Mouse (Mus musculus) right cerebral cortex, postnatal 36 days (tissue): ENCODE measurements around the gene Lefty2.
"Not testable (repeated sequence)": the region's sequence is repeated elsewhere in the genome, so short reads cannot be mapped to it uniquely, and the experiment has no call there.

Source experiments
- DNase-seq, 2 experiments: peaks; one replicate each; pipeline ENCODE4 v3.0.0; 2022; ENCODE audit warnings: low spot score in 2 of 2, mixed read lengths in 1 of 2

Lefty2 gene

DNA sequence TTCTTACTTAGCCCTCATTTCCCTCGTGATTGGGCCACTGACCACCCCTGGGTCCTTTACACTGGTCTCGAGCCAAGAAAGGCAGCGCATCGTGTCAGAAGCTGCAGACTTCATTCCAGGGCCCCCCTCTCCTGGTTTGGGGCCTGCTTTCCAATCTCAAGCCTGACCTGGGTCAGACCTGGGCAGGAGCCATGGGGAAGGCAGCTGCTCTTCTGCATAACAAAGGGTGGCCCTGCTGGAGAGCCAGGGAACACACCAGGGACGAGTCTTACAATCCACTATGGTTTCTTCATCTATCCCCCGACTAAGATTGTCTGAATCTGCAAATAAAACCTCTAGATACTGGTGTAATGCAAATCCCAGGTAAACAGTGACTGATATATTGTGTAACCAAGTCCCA lies 40.8 kb downstream of the Lefty2 start:
- no peak for DNase-seq

DNA sequence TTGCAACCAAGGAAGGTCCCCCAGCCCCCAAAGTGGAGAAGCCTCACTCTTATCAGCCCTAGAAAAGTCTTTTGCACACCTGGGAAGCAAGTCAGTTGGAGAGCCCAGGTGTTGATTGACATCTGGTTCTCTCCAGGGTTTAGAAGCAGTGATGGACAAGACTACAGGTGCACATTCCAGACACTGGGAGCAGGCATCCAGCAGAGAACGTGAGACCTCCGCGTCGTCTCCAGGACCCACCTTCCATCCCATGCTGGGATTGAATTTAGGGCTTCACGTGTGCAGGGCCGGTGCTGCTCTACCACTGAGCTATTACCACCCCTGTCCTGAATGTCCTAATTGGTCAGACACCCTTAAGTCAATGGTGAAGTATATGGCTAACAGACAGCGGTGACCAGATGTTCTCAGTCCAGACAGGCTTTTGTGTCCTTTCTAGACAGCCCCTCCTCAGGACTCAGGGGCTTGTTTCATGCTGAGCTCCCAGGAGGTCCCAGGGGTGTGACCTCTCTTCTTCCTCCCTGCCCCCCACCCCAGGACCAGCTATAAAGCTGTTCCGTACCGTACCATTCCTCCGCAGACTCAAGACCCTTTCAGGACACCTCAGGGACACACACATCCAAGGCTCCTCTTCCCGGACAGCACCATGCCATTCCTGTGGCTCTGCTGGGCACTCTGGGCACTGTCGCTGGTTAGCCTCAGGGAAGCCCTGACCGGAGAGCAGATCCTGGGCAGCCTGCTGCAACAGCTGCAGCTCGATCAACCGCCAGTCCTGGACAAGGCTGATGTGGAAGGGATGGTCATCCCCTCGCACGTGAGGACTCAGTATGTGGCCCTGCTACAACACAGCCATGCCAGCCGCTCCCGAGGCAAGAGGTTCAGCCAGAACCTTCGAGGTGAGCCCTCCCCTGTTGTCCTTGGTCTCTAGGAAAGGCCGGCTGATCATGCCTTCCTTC lies 41.8 kb downstream of the Lefty2 start, which contains the start of gene Lefty1:
Gene Lefty1, plus strand, starts transcription at position 556 of the 953 bp plus-strand sequence.
- no peak for DNase-seq

DNA sequence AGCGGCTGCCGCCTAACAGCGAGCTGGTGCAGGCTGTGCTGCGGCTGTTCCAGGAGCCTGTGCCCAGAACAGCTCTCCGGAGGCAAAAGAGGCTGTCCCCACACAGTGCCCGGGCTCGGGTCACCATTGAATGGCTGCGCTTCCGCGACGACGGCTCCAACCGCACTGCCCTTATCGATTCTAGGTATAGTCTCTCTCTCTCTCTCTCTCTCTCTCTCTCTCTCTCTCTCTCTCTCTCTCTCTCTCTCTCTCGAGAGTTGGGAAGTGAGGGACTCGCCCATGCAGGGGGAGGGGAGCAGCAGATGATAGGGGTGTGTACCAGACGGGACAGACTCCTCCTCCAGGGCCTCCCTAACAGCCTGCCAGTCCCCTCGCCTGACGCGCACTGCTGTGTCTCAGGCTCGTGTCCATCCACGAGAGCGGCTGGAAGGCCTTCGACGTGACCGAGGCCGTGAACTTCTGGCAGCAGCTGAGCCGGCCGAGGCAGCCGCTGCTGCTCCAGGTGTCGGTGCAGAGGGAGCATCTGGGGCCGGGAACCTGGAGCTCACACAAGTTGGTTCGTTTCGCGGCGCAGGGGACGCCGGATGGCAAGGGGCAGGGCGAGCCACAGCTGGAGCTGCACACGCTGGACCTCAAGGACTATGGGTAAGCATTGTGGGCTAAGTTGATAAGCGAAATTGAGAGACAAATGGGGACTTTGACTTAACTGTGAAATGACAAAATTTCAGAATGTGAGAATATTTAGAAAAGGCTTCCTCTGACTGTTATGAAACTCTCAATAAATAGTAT lies 43.9 kb downstream of the Lefty2 start:
- DNase-seq, result not testable (repeated sequence)

DNA sequence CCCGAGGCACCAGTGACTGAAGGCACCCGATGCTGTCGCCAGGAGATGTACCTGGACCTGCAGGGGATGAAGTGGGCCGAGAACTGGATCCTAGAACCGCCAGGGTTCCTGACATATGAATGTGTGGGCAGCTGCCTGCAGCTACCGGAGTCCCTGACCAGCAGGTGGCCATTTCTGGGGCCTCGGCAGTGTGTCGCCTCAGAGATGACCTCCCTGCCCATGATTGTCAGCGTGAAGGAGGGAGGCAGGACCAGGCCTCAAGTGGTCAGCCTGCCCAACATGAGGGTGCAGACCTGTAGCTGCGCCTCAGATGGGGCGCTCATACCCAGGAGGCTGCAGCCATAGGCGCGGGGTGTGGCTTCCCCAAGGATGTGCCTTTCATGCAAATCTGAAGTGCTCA lies 44.7 kb downstream of the Lefty2 start:
- DNase-seq, result not testable (repeated sequence)

DNA sequence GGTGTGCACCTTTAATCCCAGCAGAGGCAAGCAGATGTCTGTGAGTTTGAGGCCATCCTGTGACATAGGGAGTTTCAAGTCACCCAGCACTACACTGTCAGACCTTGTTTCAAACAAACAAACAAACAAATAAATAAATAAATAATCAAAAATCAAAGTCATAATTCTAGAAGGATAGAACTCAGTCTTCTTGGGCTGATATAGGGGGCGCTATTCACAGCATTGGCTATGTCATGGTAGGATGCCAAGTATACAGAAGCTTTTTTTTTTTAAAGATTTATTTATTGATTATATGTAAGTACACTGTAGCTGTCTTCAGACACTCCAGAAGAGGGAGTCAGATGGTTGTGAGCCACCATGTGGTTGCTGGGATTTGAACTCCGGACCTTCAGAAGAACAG lies 45.9 kb downstream of the Lefty2 start:
- not testable (repeated sequence) for DNase-seq

DNA sequence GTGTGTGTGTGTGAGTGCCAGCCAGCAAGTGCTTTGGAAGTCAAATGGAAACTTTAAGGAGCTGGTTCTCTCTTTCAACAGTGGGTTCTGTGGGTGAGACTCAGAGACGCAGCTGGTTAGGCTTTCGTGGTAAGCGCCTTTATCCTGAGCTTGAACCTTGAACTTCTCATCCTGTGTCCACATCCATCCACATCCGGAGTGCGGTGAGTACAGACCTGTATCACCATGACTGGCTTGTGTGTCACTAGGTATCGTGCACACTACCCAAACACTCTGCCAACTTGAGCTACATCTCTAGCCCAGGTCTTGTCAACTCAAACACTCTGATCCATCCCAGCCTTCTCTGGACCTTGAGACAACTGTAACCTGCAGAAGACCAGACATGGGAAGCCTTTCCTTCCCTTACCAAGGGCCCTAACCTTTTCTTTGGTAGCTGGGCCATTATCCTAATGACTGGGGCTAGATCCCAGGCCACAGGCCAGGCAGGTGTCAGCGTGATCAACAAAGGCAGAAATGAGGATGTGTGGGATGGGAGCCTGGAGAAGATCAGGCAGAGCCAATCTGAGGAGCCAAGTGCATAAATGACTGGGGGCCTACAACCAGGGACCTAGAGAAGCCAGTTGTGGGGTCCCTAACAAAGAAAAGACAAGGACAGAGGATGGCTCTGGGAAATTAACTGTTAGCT lies 48.0 kb downstream of the Lefty2 start:
- no peak for DNase-seq

DNA sequence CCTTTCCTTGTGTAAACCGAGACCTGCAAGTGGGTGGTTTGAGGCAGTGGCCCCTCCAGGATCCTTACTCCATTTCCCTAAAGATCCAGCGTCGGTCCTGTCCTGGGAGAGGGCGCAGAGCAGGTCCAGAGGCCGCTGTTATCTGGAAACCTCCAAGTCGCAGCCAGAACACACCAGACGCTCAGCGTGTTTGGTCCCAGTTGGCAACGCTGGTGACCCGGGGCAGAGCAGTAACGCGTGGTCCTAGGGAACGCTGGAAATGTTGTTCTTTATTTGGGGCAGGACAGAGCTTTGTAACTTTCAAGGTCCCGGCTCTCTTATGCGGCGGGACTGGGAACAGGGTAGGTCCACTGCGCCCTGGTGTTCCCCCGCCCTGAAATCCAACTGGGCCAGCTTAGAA lies 48.8 kb downstream of the Lefty2 start:
- no peak for DNase-seq

DNA sequence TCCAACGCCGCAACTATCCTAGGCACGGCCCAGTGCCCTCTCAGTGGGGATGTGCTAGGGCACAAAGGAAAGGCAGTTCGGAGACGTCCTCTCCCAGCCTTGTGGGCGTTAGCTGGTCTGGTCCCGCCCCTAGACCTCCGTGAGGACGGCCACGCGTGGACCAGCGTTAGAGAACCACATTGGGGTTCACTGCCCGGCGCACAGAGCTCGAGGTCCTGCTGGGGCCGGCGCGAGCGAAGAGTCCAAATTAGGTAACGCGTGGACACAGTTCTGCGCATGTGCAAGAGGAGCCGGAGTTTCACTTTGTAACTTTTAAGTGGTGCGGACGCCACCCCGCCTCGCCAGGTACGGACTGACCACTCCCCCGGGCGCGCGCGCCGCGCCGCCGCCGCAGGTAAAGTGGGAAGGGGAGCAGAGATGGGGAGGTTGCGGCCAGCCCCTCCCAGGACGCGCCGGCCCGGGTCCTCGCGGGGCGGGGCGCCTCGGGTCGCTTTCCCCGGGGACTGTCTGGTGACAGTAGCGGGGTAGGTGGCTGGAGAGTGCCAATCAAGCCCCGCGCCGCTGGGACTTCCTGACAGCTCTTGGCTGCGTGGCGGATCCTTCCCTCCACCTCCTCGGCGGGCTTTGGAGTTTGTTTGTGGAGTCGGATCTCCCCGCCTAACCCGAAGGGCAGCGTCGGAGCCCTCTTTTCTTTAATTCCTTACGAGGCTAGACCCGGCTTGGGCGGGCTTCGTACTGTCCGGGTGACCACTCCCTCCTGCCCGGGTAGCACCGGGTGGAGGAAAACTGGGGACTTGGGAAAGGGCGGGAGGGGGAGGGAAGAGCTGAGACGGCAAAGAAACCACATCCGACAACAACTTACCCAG lies 49.5 kb downstream of the Lefty2 start, which contains the start of gene Tmem63a:
Gene Tmem63a, plus strand, starts transcription at position 179 of the 866 bp plus-strand sequence.
- DNase-seq, result peak in 1 of 2 experiments; percentile 18

DNA sequence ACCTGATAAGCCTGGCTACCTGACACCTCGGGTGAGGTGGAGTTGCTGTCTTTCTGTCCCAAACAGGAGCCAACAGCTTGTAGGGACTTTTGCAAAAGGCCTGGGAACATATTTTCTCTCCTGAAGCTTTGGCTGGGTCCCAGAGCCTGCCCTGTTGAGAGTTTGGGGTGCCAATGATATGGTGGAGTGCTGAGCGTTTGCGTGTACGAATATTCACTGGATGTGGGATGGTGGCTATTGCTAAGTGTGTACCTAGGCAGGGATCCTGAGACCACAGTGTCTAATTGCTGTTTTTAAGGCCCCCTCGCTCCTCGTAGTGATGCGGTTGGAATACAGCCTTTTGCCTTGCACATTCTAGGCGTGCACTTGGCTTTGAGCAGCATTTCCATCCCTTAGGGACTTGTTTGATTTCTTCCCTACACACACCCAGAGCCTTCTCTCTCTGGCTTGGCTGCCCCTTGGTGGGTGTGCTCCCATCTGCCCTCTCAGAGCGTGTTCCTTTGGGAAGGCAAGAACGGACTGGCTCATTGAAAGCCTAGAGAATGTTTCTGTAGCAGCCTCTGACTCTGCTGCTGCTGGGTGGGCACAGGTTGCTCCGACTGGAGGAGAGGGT lies 50.2 kb downstream of the Lefty2 start:
- DNase-seq, result no peak

DNA sequence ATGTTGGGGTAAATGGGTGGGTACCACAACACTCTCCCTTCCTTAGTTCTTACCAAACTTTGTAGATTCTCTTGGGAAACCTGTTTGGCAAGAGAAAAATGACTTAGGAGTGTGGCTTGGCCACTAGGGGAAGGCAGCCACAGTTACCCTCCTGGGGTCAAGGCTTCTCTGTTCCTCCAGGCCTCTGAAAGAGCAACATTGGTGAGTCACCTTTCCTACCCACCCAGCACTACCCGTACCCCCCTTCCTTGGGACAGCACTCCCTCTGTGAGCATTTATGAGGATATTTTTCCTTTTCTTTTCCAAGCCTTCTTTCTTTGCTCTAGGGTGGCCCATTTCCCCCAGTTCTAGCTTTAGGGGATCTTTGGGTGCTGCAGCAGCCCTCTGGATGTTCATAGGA lies 51.0 kb downstream of the Lefty2 start:
- DNase-seq, result no peak

DNA sequence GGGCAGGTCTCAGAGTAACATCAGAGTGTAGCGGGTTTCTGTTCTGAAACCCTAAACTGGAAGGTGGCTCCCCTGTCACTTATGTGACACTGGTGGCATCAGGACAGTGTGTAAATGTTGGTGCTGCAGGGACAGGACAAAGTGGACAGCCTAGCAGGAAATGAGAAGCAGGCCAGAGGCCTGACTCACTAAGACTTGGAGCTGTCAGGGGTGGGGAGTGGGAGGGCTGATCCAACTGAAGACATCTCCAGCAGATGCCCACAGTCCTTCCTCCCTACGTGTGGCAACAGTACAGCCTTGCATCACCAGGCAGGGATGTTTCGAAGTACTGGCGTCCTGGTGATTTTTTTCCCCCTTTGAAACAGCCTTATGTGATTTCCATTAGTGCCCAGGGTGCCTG lies 51.6 kb downstream of the Lefty2 start:
- DNase-seq, result no peak

DNA sequence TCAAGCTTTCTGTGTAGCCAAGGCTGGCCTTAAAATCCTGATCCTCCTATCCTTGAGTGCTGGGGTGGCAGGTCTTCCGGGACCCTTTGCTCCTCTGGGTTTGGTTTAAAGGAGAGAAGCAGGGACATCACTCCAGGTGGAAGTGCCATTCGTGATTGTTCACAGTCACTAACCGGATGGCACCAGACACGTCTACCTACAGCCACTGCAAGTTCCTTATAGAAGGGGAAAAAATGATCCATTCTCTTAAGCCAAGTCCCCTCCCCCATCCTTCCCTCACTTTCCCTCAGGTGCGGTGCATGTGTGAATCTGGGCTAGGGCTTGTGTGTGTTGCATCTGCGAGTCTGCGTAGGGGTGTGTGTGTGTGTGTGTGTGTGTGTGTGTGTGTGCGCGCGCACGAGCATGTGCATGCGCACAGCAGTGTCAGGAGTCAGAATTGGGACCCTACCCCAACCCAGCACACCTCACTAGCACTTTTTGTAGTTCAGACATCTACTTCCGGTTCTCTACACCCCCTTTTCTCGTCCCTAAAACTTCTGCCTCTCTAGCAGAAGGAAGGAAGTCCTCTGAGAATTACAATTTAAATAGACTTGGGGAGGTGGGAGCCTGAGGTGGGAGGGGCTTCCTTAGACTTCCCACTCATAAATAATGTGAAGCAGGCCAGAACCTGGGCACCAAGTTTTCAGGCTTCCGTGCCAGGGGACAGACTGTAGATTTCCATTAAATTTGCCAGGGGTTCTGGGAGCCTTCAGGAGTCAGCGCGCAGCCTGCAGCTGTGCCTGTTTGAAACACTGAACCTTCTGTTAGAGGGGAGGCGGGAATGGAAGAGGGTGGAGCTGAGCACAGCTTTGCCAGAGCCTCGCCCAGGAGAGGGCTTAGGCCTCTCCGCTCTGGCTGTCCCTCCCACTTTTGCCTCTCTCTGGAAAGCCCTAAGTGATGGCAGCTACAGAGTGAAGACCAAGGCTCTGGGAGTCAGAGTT lies 52.4 kb downstream of the Lefty2 start:
- no peak for DNase-seq

DNA sequence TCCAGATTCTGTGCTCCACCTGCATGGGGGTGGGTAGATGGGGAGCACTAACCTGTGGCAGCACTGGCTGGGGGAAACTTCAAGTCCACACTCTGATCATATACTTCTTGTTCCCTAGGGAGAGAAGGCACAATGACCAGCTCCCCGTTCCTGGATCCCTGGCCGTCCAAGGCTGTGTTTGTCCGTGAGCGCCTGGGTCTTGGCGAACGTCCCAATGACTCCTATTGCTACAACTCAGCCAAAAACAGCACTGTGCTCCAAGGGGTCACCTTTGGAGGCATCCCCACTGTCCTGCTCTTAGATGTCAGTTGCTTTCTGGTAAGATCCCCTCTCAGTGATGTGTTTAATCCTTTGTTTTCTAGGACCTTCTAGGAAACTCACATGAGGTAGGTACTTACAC lies 53.5 kb downstream of the Lefty2 start:
- DNase-seq, result no peak
